Mouse (Mus musculus) cerebellum, adult (tissue): ENCODE measurements around the gene Wdr83os.
"Not testable (repeated sequence)": the region's sequence is repeated elsewhere in the genome, so short reads cannot be mapped to it uniquely, and the experiment has no call there.

Source experiments
- ATAC-seq: cut with Nextera tagmentation; 2 replicates; pipeline ENCODE4 v1.9.2; 2017; ENCODE audit warnings: mild to moderate bottlenecking, moderate library complexity, mixed read lengths; ENCODE audit not compliant: insufficient number of reproducible peaks, low FRiP score, low TSS enrichment

Wdr83os gene

DNA sequence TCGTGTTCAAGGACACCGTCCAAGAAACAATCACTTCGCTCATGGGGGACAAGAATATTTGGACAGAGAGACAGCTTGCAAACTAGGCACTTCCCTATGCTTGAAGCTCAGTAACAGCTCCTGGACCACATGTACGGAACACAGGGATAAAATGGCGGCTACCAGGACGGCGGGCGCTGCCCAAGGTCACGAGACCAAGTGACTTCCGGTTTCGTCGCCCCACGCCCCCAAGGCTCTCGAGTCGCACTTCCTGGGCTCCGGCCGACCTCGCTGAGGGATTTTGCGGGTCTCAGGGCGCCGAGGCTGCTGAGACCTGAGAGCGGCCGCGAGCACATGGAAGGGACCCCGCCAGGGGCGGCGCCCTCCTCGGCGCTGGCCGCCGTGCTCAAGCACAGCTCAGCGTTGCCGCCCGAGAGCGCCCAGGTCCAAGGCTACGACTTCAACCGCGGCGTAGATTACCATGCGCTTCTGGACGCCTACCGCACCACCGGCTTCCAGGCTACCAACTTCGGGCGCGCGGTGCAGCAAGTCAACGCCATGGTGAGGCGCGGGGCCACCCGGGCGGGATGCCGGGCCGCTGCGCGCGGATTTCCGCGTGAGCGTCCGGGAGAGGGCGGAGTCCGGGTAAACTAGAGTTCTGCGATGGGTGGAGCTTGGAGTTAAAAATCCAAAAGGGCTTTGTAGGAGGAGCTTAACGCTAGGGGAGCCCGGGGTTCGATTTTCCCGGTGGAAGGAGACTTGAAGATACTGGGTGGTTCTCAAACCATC is 8.8 kb upstream of the Wdr83os start, which contains the start of gene Dhps:
Dhps (plus strand) TSS at position 244 of the 768 bp plus-strand sequence.
- peak; percentile 81 for ATAC-seq

DNA sequence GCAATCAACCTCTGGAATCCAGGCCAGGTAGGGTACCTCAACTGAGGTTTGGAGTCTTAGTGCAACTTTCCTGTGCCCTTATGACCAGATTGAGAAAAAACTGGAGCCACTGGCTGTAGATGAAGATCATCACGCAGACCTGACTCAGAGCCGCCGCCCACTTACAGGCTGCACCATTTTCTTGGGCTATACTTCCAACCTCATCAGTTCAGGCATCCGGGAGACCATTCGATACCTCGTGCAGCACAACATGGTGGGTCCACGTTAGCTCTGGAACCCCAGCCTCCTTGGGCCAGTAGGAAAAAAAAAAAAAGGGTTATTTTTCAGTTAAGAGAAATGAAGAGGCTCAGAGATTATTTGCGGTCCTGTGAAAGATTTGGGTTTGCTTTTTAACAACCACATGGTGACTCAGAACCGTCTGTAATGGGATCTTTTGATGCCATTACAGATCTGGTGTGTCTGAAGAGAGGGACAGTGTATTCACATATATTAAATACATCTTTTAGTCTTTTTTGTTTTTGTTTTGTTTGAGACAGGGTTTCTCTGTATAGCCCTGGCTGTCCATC is 8.1 kb upstream of the Wdr83os start:
- no peak for ATAC-seq

DNA sequence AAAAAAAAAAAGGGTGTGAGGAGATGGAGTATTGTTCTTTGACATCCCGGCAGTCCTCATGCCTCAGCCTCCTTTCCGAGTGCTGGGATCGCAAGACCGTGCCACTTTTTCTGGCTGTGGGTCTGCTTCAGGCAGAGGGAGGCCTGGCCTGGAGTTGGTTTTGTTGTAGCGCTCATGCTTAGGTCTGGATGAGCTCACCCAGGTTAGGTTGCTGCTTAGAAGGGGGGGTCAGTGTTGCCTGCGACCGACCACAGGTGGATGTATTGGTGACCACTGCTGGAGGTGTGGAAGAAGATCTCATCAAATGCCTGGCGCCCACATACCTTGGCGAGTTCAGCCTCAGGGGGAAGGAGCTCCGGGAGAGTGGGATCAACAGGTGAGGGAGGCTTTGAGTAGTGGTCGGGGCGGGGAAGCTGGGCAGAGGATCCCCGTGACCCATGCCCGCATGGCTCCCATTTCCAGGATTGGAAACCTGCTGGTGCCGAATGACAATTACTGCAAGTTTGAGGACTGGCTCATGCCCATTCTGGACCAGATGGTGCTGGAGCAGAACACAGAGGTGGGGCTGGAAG is 7.4 kb upstream of the Wdr83os start:
- no peak for ATAC-seq

DNA sequence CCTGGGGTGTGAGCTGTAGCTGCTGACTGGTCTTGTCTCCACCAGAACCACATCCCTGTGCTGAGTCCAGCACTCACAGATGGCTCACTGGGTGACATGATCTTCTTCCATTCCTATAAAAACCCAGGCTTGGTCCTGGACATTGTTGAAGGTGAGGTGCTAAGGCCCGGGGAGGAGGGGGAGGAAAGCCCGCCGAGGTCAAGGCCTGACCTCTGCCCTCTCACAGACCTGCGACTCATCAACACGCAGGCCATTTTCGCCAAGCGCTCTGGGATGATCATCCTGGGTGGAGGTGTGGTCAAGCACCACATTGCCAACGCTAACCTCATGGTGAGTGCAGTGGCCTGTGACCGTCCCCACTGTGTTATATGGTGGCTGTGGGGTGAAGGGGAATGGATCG is 6.4 kb upstream of the Wdr83os start:
- no peak for ATAC-seq

DNA sequence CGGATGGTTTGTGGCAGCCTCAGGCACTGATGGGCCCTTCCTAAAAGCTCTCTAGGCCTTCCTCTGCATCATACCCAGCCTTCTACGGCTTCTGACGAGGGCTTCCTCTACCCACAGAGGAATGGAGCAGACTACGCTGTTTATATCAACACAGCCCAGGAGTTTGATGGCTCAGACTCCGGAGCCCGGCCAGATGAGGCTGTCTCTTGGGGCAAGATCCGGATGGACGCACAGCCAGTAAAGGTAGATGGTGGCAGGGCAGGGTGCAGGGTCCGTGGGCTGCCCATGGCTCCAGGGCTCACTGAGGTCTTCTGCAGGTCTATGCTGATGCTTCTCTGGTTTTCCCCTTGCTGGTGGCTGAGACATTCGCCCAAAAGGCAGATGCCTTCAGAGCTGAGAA is 5.9 kb upstream of the Wdr83os start:
- no peak for ATAC-seq

DNA sequence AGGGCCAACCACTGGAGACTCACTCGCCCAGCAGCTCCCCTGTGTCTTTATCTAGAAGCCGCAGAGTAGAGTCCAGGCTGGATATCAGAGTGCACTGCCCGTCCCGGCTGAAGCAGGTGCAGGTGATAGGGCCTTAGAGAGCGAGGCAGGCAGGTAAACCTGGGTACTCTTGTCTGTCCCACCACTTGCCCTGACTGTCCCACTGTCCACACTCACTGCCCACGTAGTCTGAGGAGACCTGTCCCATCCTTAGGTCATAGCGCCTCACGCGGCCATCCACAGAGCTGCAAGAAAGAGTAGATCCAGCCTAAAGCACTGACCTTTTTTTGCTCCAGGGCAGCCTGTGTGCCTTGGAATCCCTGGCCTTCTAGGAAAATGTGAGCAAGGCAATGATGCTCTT is 4.5 kb upstream of the Wdr83os start:
- ATAC-seq, result no peak

DNA sequence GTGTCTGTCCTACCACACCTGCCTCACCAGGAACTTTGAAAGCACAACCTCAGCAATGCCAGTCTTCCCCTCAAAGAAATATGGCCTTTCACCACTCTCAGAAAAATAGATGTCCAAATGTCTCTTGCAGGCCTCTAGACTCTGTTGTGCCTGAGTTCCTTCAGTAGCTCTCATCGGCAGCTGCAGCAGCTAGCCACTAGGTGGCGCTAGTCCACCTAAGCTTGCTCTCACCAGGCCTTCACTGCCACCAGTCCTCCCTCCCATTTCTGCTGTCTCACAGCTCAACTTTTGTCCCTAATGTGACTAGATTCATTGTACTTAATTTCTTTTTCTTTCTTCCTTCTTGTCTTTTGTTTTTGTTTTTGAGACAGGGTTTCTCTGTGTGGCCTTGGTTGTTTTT is 3.5 kb upstream of the Wdr83os start:
- peak; percentile 43; the same call in 1 of the 2 replicates for ATAC-seq

DNA sequence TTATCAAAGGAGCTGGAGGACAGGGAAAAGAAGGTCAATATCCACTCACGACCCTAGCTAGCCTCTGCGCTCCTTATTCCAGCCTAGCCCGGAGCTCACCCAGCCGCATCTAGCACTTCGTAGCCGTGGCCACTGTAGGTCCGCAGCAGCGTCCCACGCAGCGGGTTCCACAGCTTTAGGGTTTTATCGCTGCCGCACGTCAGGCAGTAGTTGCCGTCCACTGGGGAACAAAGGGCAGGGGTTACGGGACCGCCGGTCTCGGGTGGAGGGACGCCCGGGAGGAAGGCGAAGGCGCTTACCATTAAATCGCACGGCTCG is 367 bp upstream of the Wdr83os start:
- no peak for ATAC-seq

DNA sequence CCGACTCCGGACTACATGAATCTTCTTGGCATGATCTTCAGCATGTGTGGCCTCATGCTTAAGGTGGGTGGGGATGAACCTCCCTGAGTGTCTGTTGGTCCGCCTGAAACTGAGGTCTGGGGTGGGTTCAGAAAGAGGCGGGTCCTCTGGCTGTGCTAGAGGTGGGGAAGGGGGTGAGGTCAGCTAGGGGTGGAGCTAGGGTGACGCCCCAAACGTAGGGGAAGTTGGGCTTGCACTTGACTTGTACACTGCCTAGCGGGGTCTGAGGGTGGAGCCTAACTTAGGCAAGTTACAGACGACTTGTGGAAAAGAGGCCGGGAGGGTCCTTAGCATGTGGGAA is 646 bp downstream of the Wdr83os start, which contains the start of gene Wdr83:
Wdr83 (minus strand) TSS at position 91 of the 340 bp plus-strand sequence.
- no peak for ATAC-seq

DNA sequence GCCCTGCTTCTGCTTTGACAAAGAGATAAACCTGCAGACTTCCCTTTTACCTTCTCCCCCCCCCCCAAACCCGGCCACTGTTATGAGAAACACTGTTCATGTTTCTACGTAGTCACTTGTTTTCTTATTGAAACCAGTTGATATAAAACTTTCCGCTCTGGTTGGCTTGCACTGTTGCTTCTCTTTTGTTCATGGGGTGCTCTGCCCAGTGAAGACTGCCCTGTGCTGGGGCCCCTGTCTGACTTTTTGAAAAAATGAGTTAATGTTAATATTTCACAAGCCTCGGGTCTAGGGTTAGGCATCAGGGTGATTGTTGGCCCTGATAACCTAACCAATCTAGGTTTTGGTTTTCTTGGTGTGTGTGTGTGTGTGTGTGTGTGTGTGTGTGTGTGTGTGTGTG is 1.6 kb downstream of the Wdr83os start:
- not testable (repeated sequence) for ATAC-seq

DNA sequence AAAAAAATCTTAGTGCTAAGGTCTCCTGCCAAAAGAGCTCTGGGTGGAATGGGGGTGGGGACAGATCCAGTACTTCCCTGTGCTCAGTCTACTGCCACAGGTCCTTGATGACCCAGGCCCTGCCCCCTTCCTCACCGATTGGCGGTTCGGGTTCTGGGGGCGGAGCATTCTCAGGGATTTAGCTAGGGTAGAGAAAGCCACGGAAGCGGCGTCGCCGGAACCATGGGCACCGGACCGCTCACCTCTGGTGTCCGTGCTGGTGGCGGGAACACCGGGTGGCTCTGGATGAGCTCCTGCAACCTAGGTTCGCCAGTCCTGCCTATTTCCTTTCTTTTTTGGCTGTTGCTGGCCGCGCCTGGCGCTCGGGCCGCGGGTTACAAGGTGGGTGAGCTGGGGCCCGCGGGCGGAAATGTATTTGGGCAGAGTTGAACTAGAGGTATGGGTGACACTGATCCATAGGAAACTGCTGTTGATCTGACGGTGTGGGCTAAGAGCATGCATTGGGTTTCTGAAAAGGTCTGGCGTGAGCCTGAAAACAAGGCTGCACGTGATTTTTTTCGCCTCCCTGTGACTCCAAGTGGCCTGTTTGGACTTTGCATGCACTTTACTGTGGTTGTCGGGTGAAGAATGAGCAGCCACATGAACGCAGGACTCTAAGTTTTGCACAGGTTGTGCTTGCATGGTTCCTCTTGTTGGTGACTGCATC is 2.7 kb downstream of the Wdr83os start, which contains the start of gene Man2b1:
Man2b1 (plus strand) TSS at position 163 of the 706 bp plus-strand sequence.
- ATAC-seq, result peak; percentile 93

DNA sequence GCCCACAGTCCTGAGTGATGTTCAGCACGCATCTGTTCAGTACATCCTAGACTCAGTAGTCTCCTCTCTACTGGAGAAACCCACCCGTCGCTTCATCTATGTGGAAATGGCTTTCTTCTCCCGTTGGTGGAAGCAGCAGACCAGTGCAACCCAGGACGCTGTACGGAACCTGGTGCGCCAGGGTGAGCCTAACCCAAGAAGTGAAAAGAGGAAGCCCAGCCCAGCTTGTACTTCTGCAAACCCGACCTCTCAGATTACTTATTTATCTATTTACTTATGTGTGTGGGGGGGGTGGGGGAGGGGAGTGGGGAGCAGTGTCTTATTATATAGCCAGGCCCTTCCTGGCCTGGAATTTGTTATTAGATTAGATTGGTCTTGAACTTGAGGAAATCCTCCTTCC is 4.1 kb downstream of the Wdr83os start:
- ATAC-seq, result no peak

DNA sequence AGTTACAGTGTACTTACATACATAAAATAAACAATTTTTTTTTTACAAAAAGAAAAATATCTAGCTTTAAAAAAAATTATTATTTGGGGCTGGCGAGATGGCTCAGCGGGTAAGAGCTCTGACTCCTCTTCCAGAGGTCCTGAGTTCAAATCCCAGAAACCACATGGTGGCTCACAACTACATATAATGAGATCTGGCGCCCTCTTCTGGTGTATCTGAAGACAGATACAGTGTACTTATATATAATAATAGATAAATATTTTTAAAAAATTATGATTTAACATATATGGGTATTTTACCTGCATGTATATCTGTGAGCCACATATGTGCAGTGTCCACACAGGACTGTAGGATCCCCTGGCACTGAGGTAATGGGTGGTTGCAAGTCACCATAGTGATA is 5.7 kb downstream of the Wdr83os start:
- no peak for ATAC-seq

DNA sequence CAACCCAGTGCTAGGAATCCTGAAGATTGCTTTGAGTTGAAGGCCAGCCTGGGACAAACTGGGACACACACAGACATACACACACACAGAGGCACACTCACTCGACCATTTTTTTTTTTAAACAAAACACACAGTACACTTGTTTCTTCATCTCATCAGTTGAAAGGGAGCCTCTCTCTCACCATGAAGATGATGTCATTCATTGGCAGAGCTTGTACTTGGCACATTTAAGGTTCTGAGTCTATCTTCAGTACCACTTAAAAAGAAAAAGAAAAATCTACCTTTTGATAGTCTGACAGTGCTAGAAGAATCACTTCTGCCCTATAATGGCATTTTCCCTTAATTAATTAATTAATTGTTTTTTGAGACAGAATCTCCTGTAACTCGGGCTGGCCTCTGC is 8.2 kb downstream of the Wdr83os start:
- no peak for ATAC-seq

DNA sequence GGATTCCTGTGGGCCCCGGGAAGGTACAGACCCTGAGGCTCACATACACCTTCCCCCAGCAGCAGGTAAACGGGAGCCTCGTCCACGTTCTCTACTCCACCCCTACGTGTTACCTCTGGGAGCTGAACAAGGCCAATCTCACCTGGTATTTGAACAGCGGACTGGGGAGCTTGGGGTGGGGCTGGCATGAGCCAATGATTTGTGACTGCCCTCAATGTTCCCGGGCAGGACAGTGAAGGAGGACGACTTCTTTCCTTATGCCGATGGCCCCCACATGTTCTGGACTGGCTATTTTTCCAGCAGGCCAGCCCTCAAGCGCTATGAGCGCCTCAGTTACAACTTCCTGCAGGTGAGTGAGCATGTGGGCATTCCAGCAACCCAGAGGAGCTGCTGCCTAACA is 10.3 kb downstream of the Wdr83os start:
- no peak for ATAC-seq

DNA sequence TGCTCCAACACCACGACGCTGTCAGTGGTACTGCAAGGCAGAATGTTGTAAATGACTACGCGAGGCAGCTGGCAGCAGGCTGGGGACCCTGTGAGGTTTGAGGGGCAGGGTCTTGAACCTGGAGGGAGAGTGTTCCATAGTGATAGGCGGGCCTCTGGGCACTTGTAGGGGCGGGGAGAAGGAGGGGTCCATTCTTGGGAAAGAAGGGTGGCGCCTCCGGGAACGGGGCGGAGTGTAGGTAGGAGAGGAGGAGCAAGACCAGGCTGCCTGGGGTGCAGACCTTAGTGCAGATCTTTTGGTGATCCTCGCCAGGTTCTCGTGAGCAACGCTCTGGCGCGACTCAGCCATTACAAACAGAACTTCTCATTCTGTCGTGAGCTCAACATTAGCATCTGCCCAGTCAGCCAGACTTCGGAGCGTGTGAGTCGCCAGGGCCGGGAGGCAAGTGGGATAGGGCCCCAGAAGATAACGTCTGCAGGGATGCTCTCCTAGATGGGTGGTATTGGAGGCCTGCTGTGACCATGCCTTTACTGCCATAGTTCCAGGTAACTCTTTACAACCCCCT is 11.1 kb downstream of the Wdr83os start:
- ATAC-seq, result no peak

DNA sequence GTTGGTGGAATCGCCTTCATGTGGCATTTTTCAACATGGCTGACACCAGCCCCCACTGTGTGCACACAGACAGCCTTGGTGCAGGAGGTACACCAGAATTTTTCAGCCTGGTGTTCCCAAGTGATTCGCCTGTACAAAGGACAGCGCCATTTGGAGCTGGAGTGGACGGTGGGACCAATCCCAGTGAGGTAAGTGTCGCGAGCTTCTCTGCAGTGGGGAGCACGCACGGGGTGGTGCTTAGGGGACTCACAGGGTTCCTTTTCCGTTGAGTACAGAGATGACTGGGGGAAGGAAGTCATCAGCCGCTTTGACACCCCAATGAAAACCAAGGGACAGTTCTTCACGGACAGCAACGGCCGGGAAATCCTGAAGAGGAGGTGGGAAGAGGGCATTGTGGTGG is 14.5 kb downstream of the Wdr83os start:
- ATAC-seq, result no peak

DNA sequence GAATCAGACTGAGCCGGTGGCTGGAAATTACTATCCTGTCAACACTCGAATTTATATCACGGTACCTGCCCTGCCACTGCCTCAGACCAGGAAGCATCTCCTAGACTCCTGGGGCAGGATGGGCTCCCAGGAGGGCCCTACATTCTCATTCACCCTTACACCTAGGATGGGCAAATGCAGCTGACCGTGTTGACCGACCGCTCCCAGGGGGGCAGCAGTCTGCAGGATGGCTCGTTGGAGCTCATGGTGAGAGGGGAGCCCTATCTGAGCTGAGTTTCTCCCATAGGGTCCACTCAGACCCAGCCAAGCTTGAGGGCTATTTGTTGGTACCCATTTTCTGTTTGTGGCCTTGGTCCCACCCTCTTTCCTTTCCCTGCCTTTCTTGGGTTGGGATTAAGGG is 15.0 kb downstream of the Wdr83os start:
- ATAC-seq, result no peak

DNA sequence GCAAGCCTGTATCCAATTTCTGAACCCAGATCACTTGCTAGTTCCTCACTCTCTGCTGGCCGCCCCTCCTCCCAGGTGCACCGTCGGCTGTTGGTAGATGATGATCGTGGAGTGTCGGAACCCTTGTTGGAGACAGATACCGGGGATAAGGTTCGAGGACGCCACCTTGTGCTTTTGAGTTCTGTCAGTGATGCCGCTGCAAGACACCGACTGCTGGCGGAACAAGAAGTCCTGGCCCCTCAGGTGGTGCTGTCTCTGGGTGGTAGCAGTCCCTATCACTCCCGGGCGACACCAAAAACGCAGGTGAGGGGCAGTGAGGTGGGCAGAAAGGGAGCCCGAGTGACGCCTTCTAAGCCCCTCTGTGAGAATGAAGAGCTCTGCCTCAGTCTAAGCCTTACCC is 15.7 kb downstream of the Wdr83os start:
- no peak for ATAC-seq

DNA sequence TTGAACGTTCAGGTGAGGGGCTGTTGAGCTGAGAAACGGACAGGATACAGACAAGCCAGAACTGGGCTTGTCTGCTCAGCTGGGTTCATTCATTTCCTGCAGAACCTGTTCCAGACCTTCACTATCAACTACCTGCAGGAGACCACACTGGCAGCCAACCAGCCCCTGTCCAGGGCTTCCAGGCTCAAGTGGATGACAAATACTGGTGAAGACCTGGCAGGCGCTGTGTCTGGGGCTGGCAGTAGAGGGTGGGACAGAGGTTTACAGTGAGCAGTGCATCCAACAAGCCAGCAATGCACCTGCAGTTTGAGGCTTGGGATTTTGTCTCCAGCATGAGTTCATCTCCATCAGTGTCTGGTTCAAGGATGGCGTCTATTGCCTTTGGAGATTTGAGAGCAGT is 16.3 kb downstream of the Wdr83os start:
- no peak for ATAC-seq

DNA sequence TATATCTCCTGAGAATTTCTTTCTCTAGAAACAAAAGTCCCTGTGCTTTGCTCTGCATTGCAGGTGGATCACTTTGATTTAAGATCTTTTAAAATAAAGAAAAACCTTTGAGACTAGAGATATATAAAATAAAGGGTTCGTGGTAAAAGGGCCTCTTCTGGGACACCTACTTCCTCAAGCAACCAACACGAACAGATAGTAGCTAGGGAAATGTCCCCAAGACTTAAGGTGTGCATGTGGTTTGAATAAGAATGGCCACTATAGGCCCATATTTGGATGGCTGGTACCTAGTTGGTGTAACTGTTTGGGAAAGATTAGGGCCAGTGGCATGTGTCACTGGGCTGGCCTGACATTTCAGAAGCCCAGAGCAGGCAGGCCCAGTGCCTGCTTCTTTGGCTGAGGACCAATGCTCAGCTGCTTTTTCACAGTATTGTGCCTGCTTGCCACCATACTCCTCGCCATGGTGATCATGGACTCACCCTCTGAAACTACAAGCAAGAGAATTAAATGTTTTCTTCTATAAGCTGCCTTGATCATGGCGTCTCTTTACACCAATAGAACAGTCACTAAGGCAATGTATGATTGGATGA is 19.6 kb downstream of the Wdr83os start:
- ATAC-seq, result no peak
